Mouse (Mus musculus) megakaryocyte progenitor cell, adult 5-6 weeks (primary cell): ENCODE measurements around the gene Ptch1. TPM values are rescaled to one million over a fixed set of nuclear protein-coding genes. Genes with fewer than 3 reads are reported as not detected.

ENCODE experiments used
- ATAC-seq: replicated peaks from 2 replicates; pipeline ENCODE4 v1.8.0; 2016; ENCODE audit warnings: mild to moderate bottlenecking, moderate TSS enrichment, inconsistent platforms; ENCODE audit not compliant: poor library complexity
- total RNA-seq, 2 experiments: library from RNA; stranded (forward) in 1 of 2; stranded (reverse) in 1 of 2; fragments of 157-497, 149-512 nt in 1 of 2; fragments of 200-1000 nt in 1 of 2; gene quantifications; 2 replicates each; pipeline versions ENCODE4 v1.2.3 to v1.2.4; 2015 to 2017

Gene Ptch1
- total RNA-seq, 2 experiments from 2014 or later: 6.5 to 11.6 TPM

DNA sequence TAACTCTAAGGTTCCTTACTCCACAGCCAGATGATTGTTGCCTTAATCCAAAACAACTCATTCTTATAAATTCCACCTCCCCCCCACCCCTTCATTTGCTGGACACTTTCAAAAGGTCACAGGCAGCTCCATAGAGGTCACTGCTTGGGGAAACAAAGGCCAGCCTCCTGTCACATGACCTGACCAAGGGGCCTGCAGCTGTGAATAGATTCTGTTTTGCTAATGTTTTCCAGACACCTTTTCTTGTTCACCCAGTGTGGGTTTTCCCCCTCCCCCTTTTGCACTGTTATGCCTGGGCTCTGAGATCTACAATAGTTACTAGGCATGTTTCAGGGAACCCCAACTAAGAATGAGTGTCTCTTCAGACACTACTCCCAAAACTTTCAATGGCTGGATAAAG, 31.9 kb downstream of the Ptch1 start:
- no peak for ATAC-seq

DNA sequence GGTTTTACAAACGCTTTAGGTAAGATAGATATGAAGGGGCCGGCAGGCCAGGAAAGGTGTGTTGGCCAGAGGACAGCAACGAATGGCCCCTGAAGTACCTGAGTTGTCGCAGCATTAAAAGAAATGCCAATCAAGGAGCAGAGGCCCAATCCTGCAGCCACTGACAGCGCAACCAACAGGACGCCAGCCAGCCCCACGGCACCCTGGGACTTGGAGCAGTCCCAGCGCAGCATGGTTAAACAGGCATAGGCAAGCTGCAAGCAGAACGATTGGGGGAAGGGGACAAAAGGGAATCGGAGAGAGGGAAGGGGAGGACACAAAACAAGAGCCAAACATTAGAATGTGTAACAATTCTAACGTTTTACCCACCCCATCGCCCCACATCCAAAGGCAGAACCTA, 32.8 kb downstream of the Ptch1 start:
- no peak for ATAC-seq

DNA sequence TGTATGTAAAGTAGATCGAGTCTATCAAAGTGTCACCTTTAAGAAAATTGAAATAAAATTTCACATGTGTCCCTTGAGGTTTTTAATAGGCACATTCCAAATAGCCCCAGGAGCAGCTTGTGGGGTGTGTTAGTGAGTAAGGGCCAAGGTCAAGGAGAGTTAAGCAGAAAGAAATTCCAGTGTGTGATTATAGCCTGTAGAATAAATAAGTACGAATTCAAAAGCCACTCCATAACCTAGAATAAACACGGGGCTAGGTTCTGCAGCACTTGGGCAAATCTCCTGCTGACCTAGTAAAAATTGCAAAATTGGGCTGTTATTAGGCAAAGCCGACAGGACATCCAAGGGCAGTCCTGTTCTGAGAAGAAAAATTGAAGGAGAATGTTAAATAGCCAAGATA, 38.4 kb downstream of the Ptch1 start:
- ATAC-seq: no peak

DNA sequence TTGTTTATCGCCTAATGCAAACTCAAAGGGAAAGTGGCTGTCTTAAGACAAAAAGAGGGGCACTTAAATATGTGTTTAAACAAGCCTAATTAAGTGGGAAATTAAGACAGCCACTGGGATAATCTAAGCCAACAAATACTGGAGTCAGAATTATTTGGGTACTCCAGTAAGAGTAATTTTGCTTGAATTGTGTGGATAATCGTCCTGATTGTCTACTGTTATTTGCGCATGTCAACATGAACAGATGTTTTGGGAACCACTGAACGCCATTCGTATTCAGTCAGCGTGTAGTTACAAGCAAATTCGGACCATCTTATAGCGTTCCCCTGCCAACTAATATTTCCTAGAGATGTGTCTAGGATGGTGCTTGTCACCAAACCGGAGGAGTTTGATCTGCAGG, 42.5 kb downstream of the Ptch1 start:
- no peak for ATAC-seq

DNA sequence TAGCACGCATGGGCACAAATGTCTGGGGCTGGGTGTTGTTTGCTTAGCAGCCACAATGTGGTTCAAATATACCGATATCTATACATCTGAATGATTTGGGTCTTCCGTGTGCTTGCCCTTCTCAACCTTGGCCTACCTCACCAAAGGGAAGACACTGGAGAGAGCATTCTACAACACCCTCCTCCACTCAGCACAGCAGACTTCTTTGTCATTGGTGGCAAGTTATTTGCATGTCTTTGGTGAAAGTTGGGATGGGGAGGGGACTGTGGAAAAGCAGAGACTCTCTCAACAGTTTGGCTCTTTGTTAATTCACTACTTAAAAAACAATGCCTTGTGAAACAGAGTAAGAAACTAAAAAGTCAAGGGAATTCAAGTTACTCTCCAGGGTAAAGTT, 43.0 kb downstream of the Ptch1 start:
- ATAC-seq: no peak

DNA sequence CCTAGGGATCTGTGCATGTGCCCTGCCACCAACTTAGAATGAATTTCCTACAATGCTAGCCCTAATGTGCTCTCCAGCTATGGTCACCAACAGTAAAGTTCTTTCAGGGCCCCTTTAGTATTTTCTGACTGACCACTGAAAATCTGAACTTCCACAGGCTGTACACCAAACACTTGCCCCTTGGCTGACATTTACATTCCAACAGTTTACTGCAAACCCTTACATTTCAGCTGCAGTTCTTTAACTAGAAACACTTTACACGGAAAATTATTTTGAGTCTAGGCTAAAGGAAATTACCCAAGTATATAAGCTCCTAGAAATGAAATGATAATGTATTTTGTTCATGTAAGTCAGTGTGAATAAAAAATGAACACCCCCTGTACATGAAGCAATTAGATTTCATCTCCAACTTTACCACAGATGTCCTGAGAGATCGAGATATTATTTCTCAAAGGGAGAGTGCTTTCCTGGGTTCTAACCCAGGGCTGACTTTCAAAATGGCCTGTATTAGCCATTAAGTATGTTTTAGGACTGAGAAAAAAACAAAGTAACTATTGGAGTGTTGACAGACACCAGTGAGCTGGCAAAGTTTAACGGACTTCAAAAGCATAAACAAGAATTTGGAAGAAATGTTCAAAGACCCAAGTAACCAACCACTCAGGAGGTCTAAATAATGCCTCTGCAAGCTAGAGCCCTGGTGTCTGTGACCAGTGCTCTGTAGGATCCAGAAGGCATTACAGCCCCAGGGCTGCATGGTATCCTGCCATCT, 43.6 kb downstream of the Ptch1 start:
- no peak for ATAC-seq

DNA sequence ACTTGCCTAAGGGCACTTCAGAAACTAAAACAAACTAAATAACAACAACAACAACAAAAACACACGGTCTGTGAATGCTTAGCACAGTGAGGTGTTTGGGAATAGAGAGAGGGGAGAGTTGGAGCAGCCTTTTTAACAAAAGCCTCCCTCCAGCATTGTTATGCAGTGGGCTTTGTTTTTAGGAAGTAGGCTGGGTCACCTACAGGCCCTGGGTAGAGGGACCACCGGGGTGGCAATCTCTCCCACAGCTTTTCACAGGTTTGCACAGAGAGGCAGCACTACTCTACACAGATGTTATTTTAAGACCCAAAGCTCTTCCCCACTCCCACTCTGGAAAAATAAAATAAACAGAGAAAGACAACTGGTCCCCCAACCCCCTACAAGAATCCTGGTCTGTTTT, 44.5 kb downstream of the Ptch1 start:
- no peak for ATAC-seq

DNA sequence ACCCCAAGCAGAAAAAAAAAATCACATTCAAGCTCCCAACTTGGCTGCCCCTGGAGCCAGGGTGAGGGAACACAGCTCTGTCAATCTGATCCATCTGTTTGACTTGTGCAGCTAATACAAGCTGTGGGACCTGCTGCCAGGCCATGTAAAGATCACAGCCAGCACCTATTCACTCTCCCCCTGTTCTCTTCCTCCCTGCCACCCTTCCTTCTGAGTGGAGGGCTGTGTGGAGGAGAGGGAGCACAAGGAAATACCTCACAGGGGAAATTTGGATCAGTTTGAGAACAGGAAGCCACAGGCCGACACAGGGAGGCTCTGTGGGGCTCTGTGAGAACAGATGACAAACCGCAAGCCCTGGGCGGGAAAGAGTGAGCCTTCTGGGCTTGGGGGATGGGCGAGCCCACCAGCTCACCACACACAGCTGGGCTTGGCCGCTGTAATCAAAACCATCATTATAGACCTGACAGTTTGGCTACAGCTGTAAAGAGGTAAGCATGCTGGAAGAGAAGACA, 45.2 kb downstream of the Ptch1 start:
- peak; percentile 95 for ATAC-seq

DNA sequence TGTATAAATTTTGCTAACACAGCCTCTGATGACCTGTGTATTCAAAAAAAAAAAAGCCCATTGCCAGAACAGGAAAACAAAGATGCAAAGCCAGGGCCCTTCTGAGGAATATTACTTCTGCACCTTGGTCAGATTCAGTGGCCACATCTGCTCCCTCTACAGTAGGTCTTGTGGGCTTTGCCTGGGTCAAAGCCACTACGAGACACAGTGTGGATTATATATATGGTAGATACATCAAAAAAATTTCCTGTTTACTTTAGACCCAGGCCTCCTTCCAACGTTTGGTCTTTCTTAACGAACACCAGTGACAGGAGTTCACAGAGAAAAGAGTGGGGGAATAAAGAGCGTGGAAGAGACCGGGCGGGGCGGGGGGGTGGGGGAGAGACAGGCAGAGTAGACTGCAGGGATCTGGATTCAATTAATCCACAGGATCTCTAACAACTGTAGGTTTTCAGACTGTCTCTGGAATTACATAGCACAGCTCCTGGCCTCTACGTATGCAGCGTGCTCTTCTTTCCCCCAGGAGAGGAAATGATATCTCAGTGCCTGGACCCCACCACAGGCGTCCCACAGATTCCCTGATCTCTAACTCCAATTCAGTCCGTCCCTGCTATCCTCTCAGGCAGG, 47.7 kb downstream of the Ptch1 start:
- no peak for ATAC-seq

DNA sequence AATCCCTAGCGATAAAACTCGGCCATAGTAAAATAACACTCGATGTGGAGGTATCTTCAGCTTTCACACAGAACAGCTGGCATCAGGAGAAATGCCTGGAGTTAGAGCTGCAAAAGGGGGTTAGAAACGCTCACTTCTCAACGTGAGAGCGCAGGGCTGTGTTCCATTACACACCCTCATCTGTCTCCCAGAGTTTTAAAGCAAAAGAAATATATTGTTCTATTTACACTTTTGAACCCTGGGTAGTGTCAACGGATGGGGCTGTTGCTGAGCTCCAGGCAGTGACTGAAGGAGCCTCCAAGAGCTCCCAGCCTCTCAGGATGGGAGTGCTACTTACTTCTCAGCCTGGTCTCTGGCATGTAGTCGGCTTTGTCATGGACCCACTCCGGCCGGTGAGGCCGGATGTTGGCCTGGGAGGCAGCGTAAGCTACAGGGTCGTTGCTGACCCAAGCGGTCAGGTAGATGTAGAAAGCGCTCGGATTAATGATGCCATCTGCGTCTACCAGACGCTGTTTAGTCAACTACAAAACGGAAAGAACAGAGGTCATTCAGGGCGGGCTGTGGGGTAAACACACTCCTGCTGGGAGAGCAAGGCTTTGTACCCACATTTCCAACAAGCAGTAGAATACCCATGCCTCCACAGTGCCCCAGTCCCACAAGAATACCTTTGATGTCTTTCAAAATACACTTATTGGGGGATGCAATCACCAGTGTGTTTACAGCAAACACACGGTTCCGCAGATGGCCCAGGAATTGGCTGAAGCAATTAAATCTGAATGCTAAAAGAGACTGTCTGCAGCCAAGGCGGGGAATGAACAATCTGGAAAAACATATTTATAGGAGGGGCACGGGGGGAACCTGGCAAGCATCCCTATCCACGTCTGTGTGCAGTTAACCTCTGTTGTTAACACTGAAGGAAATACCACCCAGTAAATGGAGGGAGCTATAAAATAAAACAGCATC, 48.5 kb downstream of the Ptch1 start:
- no peak for ATAC-seq

DNA sequence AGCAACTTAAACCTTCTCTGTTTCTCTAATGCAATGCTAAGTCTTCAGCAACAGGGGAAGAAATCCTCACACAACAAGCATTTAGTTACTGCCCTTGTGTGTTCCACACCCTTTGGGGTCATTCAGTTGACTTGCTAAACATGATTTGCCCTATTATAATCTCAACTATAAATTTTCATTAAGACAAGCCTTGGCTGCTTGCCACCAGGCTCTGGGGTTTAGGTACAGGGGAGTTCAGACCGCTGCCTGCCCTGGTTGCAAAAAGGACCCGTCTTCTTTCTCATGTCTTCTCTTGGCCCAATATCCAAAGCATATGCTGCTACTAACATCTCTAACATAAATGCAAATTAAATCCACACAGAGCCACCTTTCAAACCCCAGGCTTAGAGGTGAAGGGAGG, 49.3 kb downstream of the Ptch1 start:
- ATAC-seq: no peak

DNA sequence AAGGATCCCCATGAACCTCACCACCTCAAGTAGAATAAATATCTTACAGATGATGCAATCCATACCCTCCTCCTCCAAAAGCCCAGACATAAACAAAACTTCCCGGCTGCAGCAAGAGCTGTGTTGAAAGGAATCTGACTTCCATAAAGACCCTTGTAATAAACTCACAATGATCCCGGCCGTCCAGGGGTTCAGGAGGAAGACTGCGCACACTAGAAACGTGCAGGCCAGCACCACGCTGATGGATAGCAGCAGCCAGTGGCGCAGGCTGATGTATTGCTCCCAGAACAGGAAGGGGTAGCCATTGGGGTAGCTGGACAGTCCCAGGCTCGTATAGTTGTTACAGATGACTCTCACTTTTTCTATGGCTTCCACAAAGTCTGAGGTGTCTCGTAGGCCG, 50.6 kb downstream of the Ptch1 start:
- no peak for ATAC-seq

DNA sequence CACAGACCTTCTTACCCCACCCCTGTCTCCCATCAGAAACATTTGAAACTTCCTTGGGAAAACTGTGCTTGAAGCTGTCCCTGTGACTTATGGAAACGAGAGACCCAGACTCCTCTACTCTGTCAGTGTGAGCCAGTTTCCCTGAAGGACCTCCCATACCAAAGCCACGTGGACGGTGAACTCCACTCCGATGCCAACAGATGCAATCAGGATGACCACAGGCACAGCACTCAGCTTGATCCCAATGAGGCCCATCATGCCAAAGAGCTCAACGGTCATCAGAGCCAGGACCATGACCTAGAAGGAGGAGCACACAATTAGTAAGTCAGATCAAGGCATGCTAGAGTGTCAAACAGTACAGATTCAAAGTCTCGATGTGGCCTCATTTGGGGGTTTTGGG, 53.3 kb downstream of the Ptch1 start:
- ATAC-seq: no peak

DNA sequence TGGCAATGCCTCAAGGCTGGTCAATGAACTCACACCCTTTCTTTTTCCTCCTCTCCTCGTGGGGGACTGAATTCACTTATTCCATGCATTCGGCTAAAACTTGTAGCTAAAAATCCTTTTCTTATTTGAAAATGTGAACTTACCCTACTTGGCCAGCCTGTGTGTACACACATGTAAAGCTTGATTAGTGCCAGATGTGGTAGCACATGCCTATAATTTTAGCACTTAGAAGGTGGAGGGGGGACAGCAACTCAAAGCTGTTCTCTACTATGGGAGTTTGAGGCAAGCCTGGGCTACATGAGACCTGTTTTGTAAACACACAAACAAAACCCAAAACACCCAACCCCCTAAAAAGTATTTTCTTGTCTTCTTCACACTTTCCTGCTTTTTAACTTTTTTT, 56.9 kb downstream of the Ptch1 start:
- no peak for ATAC-seq

DNA sequence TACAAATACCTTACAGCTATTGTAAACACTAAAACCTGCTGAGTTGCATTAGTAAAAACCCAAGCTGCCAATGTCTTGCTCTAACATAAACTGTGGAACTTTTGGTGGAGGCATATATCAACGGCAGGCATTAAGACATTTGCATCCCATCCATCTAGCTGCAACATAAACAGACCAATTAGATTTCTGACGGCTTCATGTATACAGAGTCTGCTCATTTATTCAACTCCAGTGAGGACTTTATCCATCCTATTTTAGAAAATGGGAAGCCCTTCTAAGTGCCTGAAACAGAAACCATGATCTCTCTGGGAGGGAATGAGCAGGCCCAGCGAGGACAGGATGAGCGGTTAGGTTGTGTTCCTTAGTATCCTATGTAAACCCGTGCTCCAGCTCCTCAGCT, 57.9 kb downstream of the Ptch1 start:
- ATAC-seq: no peak

DNA sequence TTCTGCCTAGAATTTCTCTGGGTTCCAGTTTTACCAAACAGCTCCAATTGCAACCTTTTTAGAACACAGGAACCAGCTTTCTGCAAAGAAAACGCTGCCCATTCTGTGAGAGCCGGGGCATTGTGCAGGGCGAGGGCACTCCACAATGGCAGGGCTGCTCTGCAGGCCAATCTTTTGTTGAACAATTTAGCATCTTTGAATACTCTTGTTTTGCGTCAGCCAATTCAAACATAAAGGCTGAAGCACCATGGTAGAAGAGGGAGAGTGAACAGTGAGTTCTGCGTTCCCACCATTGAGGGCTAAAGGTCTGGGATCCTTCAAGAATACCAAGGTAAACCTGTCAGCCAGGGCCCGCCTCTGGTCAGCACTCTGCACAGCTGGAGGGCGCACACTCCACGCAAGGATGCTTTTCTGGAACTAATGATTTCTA, 58.5 kb downstream of the Ptch1 start:
- ATAC-seq: no peak

DNA sequence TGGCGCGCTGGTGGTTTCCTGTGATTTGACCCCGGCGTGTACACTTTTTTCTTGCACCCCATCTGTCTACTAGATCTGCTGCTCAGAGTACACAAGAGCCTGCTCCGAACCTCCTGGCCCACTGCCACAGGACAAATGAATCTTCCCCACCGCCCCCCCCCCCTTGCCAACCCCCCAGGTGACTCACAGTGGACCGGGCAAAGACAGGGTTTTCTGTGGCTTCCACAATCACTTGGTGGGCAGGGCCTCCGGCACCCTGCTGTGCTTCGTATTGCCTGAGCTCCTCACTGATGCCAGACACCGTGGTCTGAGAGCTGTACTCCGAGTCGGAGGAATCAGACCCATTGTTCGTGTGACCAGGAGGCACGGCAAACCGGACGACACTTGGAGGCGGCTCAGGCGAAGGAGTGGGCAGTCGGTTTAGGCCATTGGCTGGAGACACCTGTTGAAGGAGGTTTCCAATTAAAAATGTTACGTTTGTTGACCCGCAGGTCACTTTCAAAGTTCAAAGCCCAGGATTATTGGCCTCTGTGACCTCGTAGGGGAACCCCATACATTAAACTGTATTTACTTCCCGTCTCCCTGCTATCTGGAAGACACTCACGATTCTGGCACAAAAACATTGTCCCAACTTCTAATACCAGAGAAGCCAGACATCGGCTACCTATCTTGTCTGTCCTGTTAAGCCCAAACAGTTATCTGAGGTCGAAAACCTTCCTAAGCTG, 59.9 kb downstream of the Ptch1 start:
- ATAC-seq: no peak

DNA sequence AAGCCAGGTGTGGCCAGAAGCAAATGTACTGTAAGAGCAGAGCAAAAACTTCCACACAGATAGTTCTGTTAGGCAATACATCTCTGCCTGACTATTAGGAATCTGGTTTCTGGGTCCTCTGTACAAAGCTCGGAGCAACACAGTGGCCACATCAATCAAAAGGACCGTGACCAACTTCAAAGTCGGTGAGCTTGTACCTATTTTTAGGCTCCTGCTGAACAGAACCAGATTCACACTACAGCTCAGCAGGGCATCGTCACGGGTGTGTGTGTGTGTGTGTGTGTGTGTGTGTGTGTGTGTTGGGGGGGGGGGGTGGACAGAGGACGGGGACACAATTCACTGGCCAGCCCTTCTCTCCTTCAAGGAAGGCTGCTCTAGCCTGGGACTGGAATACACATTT, 61.0 kb downstream of the Ptch1 start:
- ATAC-seq: no peak

DNA sequence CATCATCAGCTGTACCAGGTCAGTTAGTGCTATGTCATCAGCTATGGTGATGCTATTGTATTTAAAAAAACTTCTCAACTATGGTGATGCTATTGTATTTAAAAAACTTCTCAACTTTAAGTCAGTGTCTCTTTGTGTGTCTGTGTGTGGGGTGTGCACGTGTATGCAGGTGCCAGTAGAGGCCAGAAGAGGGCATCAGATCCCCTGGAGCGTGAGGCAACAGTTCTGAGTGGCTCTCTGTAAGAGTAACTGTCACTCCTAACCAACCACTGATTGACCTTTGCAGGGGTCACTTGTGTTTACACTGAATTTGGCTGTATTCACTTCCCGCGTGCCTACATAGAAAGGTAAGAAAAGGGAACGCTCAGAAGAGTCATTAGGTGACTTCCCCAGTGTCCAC, 65.6 kb downstream of the Ptch1 start:
- 0 out of 2 replicates have a peak, but pooled peaks have one; percentile 31 for ATAC-seq

DNA sequence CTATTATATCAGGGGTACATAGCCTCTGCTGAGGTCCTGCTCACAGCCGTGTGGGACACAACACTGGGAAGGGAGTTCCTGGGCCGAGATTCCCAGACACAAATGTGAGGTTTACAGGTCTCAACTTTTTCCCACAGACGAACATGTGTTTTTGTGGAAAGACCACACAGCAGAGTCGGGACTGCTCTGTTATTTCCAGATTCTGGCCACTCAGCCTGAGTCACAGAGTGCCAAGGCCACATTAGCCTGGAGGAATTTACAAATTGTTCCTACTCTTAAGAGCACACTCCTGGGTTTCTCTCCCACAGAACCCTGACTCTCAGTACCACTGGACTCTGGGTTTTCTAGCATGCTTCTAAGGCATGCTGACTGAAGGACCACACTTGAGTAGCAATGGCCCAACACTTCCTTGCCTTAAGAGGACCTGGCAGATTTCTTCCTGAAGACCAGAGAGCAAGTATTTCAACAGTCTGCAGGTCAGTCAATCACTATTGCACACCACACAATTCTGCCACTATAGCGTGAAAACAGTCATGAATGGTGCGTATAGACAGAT, 66.3 kb downstream of the Ptch1 start:
- no peak for ATAC-seq
